Mouse (Mus musculus) v-Abl transformed pro-B cells (cell line): ENCODE measurements around the gene Cep135.

ENCODE experiments used
- in situ Hi-C, 2 experiments: fragments of 400-800 bp; cut with MboI; formaldehyde crosslinking; loops; one replicate each; pipeline ENCODE4 v1.15.1; 2025; ENCODE audit not compliant: unreplicated experiment in 2 of 2

Cep135 gene

DNA sequence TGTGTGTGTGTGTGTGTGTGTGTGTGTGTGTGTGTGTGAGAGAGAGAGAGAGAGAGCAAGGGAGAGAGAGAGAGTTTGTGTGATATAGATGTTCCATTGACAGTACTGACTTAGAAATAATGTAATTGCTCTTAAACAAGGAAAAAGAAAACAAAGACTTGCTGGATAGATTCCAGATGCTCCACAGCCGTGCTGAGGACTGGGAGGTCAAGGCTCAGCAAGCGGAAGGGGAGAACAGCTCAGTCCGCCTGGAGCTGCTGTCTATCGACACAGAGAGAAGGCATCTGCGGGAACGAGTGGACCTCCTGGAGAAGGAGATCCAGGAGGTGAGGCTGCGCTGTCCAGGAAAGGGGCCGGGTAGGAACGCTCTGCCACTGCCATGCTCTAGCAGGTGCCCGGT is 45.5 kb downstream of the Cep135 start:
- in situ Hi-C loops, result no loop called here

DNA sequence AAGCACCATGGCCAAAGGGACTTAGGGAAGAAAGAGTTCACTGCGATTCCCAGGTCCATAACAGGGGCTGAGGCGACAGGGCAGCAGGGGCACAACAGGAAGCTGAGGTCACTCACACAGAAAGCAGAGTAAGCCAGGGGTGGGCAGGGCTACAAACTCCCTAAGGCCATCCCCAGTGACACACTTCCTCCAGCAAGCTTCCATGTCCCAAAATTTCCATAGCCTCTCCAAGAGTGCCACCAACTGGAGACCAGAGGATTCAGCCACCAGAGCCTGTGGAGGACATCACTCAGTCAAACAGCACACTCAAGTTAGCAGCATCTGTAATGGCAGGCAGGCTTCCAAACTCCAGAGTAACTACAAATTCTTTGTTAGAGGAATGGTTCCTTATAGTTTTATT is 47.1 kb downstream of the Cep135 start:
- in situ Hi-C loops, result no loop called here

DNA sequence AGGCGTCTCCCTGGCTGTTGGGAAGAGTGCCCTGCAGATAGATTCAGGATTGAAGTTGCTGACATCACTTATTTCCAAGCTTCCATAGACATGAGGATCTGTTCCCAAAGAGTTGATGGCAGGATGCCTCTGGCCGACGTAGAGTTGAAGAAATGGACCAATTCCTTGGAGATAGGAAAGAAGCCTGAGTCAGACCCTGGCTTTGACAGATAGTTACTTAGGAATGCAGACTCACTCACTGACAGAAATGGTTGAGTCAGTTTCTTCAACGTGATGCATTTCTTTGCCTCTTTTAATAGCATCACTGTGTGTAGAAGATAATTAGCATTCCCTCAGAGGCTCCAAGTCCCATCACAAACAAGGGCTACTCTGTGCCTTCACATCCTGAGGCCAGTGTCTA is 53.6 kb downstream of the Cep135 start:
- in situ Hi-C loops, result no loop called here

DNA sequence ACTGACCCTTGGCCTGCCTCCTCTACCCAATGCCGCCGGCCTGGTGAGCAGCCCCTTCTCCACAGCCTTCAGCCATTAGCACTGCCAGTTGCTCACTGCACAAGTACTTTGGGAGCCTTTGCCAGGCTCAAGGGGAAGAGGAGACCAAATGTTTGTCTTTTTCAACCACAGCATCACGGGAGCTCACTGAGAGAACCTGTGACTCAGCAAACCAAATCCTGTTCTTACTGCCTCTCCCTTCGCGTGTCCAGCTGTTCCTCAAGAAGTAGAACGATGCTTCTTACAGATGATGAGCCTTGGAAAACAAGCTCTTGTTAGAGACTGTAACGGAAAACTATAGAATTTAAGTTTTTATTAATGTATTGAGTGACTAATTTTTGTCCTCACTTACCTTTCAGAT is 55.7 kb downstream of the Cep135 start:
- in situ Hi-C loops, result no loop called here

DNA sequence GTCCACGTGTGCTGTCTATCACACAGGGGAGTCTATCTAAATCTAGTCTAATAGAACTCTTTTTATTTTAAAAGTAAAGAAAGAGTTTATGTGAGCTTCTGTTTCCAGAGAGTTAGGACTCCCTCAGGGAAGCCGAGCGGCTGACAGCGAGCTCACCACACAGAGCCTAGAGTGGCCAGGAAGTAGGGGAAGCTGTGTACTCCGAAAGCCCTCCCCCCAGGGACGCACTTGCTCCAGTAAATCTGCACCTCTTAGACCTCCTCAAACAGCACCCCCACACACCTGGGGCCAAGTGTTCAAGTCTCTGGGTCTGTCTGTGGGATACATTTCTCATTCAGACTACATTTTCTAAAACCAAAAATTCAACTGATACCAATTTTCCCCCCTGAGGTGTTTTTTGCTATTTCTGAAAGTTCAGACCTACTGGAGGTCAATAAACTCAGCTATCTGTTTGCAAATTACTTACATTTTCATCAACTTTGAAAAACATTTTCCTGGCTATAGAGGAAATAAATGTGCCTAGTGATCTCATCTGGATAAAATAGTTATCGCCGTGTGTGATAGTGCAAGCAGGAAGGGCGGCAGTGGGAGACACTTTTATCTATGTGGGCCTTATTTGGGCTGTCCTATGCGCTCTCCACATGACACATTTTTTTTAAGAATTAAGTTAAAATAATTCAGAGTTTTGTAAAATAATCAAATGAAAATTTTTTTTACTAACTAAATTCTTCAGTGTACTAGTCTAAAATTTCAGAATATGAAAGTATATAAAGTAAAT is 56.8 kb downstream of the Cep135 start:
- in situ Hi-C loops, result no loop called here

DNA sequence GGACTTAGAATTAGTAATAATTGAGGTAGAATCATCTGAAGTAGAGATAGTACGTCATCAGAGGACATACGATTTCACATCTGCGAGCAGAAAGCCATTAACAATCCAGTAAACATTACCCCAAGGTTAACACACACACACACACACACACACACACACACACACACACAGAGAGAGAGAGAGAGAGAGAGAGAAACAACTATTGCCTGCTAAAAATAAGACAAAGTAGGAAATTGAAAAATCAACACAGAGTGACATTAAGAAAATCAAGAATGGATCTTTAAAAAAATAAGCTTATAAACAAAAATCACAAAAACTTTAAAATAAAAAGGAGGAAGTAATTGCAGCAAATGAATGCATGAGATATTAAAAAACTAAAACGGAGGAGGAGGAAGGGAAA is 61.4 kb downstream of the Cep135 start:
- in situ Hi-C loops, result no loop called here

DNA sequence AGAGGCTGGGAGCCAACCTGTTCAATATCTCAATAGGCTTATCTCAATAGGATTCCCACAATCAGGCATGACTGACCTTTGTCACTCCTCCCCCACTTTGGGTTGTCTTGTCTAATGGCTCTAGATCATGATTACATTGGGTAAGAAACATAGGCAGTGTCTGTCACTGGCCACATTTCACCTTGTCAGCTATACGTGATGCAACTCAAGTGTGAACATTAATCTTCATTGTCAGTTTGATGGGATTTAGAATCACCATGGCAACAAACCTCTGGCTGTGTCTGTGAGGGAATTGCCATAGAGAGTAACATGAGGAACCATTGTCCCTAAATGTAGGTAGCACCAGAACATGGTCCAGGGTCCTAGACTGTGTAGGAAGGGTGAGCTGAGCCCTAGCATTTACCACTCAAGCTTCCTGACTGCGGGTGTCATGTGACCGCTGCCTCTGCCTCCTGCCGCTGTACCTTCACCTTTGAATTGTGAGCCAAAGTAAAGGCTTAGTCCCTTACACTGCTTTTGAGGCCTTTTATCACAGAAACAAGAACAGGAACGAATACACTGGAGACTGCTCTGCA is 62.7 kb downstream of the Cep135 start:
- in situ Hi-C loops, result no loop called here

DNA sequence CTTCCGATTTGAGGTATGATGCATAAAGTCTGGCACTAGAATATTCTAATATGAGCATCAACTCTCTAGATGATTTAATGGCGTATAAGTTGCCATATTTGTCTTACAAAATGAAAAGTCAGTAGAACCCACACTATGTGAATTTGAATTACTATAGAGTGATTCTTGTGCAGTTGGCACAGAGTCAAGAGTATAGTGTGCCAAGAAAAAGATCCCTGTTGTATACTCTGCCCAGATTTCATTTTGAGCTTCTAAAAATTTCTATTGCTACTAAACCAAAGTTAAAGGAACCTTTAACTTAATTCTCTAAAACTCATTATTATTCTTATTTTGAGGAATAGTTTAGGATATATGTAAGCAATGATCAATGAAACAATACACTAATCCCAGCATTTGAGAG is 67.7 kb downstream of the Cep135 start, which contains the start of gene C530008M17Rik:
Gene C530008M17Rik, plus strand, starts transcription at position 301 of the 400 bp plus-strand sequence.
- in situ Hi-C loops, result no loop called here

DNA sequence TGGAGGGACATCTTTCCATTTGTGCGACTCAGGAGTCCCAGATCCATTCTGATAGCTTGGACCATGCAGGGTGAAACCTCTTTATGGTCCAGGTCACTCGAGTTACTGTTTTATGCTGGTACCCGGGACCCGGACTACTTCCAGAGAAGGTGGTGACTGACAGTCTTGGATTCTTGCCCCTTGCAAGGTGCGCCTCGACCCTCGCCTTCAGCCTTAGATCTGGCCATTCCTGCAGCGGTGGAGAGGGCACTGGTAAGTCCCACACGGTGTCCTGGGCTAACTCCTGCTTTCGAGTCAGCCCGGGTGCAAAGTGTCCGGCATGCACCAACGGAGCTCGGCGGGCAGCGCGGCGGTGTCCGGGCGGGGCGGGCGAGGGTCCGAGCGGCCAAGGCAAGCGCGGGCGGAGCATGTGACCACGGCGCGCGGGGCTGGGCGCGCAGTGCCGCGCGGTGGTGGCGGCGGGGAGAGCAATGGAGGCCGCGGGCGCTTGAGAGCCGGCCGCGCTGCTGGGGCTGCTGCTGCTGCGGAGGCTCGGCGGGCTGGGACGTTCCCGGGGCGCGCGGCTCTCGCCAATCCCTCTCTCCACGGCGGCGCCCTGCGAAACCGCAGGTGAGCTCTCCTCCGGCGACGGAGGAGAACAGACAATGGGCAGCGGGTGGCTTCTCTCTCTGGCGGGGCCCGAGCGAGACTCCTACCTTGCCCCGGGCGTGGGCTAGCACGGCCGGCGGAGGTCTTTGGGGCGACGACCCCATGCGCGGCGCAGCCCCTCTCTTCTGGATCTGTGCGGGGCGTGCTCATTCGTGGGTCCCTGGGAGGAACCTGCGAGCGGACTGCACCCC is 69.0 kb downstream of the Cep135 start:
- in situ Hi-C loops, result no loop called here

DNA sequence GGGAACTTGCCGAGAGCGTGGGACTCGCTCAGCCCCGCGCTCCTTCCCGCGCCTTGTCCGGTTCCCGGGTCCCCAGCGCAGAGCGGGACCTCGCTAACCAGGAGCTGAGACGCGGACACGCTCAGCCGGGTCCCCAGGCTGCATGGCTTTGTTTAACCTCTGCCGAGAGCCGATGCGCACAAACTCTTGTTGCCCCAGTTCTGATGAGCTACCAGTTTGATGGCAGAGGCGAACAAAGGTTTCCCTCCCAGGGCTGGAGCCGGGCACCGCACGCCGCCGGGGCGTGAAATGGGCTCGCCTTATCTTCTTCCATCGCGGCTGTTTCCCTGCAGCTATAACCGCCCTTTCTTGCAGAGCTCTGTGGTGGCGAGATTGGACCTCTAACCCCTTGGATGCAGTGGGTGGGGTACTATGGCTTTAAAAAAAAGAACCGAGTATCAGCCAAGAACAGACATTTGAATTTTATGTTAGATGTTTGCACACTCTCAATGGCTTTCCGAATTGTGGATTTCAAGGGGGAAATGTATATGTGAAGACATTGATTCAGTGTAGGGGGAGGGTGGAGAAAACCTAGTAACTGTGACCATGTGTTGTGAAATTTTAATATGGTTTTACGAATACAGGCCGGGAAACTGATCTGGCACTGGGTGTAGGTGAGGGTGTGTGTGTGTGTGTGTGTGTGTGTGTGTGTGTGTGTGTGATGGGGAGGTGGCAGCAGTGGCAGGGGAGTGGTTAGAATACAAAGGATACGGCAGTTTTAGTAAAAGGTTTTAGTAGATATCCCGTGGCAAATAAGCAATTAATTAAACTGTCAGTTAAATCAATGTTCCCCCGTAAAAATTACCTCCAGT is 69.8 kb downstream of the Cep135 start:
- in situ Hi-C loops, result no loop called here

DNA sequence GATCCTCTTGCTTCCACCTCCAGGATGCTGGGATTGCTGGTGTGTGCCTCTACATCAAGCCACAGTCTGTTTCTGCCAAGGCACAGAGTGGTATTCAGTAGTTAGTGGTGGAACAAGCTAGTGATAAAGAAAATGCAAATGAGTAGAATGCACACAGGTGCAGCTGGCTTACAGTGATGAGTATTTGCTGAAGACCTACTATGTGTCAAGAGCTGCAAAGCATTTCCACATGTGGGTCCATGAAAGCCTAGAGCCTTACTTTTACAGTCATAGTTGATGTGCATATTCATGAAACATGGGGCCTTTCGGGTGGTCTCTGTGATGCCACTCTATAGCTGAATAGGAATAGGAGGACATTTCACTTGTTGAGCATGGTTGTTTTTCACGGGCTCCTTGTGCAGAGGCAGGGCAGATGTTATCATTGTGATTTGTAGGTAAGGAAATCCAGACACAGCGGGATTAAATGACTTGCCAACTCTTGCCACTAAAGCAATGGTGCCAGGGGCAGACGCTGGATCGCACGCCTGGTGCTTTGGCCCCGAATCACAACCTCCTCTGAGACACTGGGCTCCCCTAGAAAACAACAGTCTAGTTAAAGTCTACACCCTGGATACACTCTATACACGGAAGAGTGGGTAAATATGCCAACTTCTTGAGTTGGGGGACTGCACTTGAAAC is 71.6 kb downstream of the Cep135 start:
- in situ Hi-C loops, result no loop called here

DNA sequence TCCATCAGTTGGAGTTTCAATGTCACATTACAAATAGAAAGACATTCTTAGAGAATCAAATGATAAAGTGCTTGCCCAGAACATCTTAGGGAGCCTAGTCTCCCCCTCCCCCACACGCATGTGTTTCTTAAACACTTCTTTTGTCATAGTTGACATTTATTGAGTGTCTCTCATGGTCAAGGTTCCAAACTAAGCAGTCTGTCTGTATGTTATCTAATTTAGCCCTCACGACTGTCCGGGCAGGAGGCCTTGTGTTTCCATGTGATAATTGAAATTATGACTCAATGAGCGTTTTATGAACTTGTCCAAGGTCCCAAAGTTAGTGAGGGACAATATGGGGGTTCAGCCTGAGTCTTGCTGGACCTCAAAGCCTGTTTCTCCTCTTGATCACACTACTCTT is 72.8 kb downstream of the Cep135 start:
- in situ Hi-C loops, result no loop called here

DNA sequence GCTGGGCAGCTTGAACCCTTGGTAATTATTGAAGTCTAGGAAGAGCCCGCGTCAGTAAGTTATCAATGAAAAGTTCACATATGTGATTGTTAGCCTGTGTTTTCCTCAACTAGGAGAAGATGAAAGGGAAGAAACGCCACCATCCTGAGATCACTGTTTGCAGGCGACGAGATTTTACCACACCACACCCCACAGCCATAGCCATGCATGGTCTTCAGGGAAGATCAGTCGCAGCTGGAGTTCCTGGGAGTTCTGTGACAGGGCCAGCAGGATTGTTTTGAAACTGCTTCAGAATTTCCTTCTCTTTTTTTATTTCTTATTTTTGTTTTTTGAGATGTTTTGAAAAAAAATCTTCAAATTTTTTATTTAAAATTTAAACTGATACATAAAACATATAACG is 76.4 kb downstream of the Cep135 start:
- in situ Hi-C loops, result no loop called here

DNA sequence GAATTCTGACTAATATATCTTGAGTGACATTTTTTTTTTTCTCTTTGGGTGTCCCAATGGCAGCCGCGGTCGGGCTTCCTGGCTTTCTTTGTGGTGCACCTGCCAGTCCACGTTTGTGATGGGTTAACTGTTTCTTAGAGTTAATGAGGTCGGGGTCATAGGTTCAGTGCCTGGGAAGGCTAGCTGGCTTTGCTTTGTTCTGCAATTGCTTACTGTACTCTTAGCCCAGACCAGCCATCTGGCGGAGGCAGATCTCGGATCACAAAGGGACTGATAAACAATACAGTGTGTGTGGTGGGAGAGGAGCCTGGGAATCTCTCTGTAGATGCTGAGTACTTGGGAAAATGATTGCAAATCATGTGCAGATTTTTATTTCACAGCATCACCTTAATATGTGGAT is 76.9 kb downstream of the Cep135 start:
- in situ Hi-C loops, result no loop called here

DNA sequence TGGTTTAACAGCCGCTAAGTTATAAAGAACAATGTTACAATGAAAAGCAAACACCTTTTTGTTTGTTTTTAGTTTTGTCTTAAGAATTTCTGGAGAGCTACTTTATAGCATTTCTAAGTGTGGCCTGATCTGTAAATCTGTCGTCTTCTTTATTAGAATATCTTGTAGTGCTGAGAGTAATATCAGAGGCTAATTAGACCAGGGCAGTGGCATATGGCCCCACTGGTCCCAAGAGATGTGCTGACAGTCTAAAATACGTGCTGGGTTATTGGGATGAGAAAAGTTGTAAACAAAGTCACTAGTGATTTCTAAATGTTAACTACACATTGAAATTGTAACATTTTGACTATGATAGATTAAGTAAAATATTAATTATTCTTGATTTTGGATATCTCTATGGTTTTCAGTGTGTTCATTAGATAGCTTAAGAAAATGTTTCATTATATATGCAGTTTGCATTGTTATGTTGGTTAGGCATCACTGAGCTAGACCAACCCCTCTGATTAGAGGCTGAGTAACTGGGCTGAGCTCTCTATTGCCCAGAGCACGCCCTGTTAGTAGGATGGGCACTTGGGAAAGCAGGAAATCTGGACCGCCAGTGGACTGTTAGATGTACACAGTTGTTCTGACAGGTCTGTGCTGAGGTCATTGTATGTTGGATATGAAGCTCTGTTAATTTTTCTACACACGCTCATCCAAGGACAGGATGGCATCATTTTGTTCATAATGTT is 77.7 kb downstream of the Cep135 start:
- in situ Hi-C loops, result no loop called here

DNA sequence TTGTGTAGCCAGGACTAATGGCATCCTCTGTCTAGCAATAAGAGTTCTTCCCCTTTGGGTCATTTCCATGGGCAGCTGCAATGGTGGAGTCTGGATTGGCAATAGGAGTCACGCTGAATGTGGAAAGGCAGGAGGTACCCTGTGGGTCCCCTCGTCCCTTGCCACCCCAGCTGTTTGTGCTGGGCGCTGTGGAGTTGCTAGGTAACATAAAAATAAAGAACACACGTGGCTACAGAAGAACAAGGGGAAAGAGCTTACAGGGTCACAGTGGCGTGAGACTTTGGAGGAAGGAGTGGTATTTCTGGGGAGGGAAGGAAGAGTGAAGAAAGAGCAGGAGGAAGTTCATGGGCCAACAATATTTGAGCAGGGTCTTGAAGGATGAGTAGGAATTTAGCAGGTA is 79.6 kb downstream of the Cep135 start:
- in situ Hi-C loops, result no loop called here

DNA sequence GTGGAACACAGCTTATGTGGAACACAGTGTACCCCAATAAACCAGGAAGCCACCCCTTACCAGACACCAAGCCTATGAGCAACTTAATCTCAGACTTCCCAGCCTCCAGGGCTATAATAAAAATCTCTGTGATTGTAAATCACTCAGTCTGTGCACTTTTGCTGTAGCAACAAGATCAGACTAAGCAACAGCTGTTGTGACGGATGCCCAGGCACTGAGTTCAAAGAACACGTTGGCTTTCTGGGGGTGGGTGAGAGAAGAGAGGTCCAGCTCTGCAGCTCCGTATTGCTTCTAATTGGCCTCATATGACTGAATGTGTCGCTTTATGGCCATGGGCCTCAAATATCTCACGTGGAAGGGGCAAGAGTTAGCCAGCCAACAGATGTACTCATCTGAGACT is 80.0 kb downstream of the Cep135 start:
- in situ Hi-C loops, result no loop called here

DNA sequence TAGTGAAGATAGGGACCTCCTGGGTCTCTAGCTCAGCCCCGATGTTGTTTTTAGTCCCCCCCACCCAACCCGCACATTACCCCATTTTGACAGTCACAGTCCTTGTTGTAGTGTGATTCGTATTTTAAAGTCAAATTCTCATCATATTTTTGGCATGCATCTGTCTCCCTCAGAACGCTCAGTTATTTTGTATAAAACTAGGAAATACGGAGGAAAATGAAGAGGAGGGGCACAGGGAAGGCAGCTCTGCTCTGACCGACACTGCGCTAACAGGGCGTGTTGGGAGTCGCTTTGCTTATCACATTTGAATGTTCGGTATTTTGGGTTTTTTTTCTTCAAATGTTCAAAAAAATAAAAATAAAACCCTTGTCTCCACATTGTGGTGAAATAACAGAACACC is 81.7 kb downstream of the Cep135 start:
- in situ Hi-C loops, result no loop called here

DNA sequence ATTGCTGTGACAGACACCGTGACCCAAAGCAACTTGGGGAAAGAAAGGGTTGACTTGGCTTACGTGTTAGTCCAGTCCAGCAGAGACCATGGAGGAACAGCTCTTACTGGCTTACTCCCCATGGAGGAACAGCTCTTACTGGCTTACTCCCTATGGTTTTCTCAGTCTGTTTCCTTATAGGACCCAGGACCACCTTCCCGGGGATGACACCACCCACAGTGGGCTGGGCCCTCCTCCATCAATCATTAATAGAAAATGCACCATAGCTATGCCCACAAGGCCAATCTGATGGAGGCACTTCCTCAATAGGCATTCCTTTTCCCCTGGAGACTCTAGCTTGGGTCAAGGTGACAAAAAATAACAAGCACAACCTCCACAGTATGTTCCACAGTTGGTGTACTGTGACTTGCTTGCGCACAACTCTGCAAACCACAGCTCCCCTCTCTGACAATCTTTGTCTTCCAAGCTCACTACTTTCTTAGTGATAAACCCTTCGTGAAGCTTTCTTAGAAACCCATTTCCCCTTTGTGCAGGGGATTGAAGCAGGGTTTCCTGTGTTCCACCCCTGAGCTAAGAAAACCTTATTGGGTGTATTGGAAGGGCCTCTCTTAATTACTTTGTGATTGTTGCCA is 85.6 kb downstream of the Cep135 start:
- in situ Hi-C loops, result no loop called here
